Mouse (Mus musculus) heart, adult 2 months (tissue): ENCODE measurements around the gene Aspm.
"Not testable (repeated sequence)": the region's sequence is repeated elsewhere in the genome, so short reads cannot be mapped to it uniquely, and the experiment has no call there.

Source experiments
- CTCF ChIP-seq: fragments of 200-600 bp; IDR thresholded peaks from 2 replicates; pipeline ENCODE4 v1.8.1; 2022; ENCODE audit warnings: antibody characterized with exemption, mild to moderate bottlenecking, moderate library complexity
- EP300 ChIP-seq: fragments of 200-500 bp; IDR thresholded peaks from 2 replicates; pipeline ENCODE4 v1.6.1; 2011; ENCODE audit warnings: low read depth, low read length, control low read depth; ENCODE audit not compliant: insufficient read depth
- POLR2A ChIP-seq: fragments of 200-500 bp; IDR thresholded peaks from 2 replicates; pipeline ENCODE4 v1.6.1; 2011; ENCODE audit warnings: mild to moderate bottlenecking, low read depth, low read length, control low read depth; ENCODE audit not compliant: insufficient read depth

DNA sequence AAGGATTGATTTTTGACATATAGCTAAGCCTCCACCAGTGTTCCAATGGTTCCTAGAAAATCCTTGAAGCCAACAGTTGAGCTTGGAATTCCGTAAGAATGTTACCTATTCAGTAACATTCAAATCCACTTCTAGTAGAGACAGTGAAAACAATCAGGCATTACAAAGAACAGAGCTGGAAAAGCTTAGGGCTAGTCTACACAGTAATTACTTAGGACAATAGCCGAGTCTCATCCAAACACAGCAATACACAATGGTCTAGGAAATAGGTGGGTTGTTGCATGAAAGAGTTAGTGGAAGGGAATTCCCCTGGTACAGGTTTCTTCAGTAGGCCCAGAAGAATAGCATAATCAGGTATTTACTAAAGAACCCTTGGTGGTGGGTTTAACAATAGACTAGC, 42.2 kb upstream of the Aspm start:
- not testable (repeated sequence) for TF ChIP-seq CTCF, POLR2A, EP300
